Mouse (Mus musculus): ENCODE results near the gene Usp15.

- no peak for TF ChIP-seq CTCF (IDR thresholded peaks at IDR 0.05; ENCODE audit: low read depth, low read length)
- no peak for TF ChIP-seq POLR2A (IDR thresholded peaks at IDR 0.05; ENCODE audit: extremely low read depth, insufficient read depth, low read length)
These were observed 32.6 kb upstream of the Usp15 start for GRCm38 (mm10) chr10:123229420-123229819.

Data from liver, adult 2 months (tissue).